Mouse (Mus musculus) lung, postnatal 0 days (tissue): ENCODE measurements at regions not wholly inside any gene's neighbourhood (a gene's known extent, or its start where the extent isn't known, plus 50 kb on each side); places are given as distances from the start of the nearest gene placed in this dataset.

Source experiments
- ATAC-seq: fragments of 200-750 bp; cut with Nextera tagmentation; 2 replicates; pipeline ENCODE4 v1.8.0; 2017; ENCODE audit warnings: moderate library complexity
- DNase-seq: peaks from one replicate; pipeline ENCODE4 v3.0.0-alpha.2; 2016; ENCODE audit warnings: low spot score
- H3K27ac ChIP-seq: fragments of 300-500 bp; sonication (generic); 2 replicates; pipeline ENCODE4 v1.5.1; 2014; ENCODE audit warnings: antibody characterized with exemption, mild to moderate bottlenecking, low read length, mixed read lengths
- H3K27me3 ChIP-seq: fragments of 300-500 bp; sonication (generic); replicated peaks from 2 replicates; pipeline ENCODE4 v1.6.1; 2014; ENCODE audit warnings: low read length, mixed read lengths; ENCODE audit not compliant: insufficient read depth
- H3K36me3 ChIP-seq: fragments of 300-500 bp; sonication (generic); 2 replicates; pipeline ENCODE4 v1.6.1; 2014; ENCODE audit warnings: low read length, mixed read lengths; ENCODE audit not compliant: insufficient read depth
- H3K4me1 ChIP-seq: fragments of 300-500 bp; sonication (generic); 2 replicates; pipeline ENCODE4 v1.6.1; 2014; ENCODE audit warnings: antibody characterized with exemption, low read depth, low read length, mixed read lengths; ENCODE audit not compliant: insufficient read depth
- H3K4me2 ChIP-seq: fragments of 300-500 bp; sonication (generic); replicated peaks from 2 replicates; pipeline ENCODE4 v1.6.1; 2014; ENCODE audit warnings: low read depth, mild to moderate bottlenecking, low read length, moderate library complexity, mixed read lengths
- H3K4me3 ChIP-seq: fragments of 300-500 bp; sonication (generic); 2 replicates; pipeline ENCODE4 v1.5.1; 2014; ENCODE audit warnings: low read depth, low read length
- H3K9ac ChIP-seq: fragments of 300-500 bp; sonication (generic); replicated peaks from 2 replicates; pipeline ENCODE4 v1.6.1; 2014; ENCODE audit warnings: low read depth, mild to moderate bottlenecking
- H3K9me3 ChIP-seq: fragments of 300-500 bp; sonication (generic); 2 replicates; pipeline ENCODE4 v1.6.1; 2016; ENCODE audit warnings: low read length, mixed read lengths
- CTCF ChIP-seq: IDR thresholded peaks from 2 replicates; pipeline ENCODE4 v1.5.1; 2016; ENCODE audit warnings: antibody characterized with exemption, mild to moderate bottlenecking
- EP300 ChIP-seq: IDR thresholded peaks from 2 replicates; pipeline ENCODE4 v1.6.1; 2016; ENCODE audit warnings: antibody characterized with exemption, mild to moderate bottlenecking, control low read depth
- WGBS: fragments of 180-500 bp; shearing (Covaris S2); extraction: QIAGEN DNeasy Blood & Tissue Kit; methylation state at CpG from one replicate; pipeline ENCODE4 v1.1.7; 2014; 5-methylcytosine and 5-hydroxymethylcytosine counted together

GRCm38 (mm10) chr13:83721563-83721962 is 217.7 kb downstream of the Mef2c start:
- H3K4me3 ChIP-seq = no peak overlapping the region
- no peak overlapping the region for H3K4me2 ChIP-seq
- H3K36me3 ChIP-seq = no peaks in the 10 kb centered on the region
- DNase-seq (no peak), ATAC-seq (no peak)
- H3K27ac ChIP-seq = no peak overlapping the region
- H3K4me1 ChIP-seq = no peaks in the 10 kb centered on the region
- no peak for TF ChIP-seq CTCF
- no peak for TF ChIP-seq EP300
- H3K9me3 ChIP-seq = no peaks in the 10 kb centered on the region
- WGBS = 1% methylated on average over 14 of the region's 14 CpGs
- peaks cover 87% of the 10 kb centered on the region for H3K27me3 ChIP-seq
- no peak overlapping the region for H3K9ac ChIP-seq

DNA sequence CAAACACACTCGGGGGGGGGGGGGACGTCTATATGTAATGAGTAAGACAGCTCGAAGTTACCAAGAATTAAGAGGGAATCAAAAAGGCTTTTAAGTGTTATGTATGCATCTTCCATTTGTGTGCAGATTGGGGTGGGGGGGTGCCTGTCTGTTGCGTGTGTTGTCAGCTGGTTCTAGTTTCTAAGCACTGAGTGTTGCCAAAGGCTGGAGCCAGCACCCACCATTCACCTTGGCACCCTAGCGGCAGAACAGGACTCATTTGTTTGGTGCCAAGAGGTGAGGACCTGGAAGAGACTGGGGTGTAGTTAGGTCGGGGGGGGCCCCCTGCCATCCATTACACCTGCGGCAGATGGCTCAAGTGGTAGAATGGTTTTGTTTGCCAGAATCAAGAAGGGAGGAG is 218.4 kb downstream of the Mef2c start:
- no peak overlapping the region for H3K9ac ChIP-seq
- peaks cover 88% of the 10 kb centered on the region for H3K27me3 ChIP-seq
- no peak overlapping the region for H3K4me2 ChIP-seq
- 4% methylated on average over 7 of the region's 7 CpGs for WGBS
- H3K4me3 ChIP-seq = no peak overlapping the region
- ATAC-seq = no peak
- TF ChIP-seq CTCF (no peak), EP300 (no peak)
- DNase-seq = no peak
- no peak overlapping the region for H3K27ac ChIP-seq
- no peaks in the 10 kb centered on the region for H3K9me3 ChIP-seq
- H3K36me3 ChIP-seq = no peaks in the 10 kb centered on the region
- no peaks in the 10 kb centered on the region for H3K4me1 ChIP-seq

GRCm38 (mm10) chr13:83722791-83723190 is 219.0 kb downstream of the Mef2c start:
- no peak for DNase-seq

DNA sequence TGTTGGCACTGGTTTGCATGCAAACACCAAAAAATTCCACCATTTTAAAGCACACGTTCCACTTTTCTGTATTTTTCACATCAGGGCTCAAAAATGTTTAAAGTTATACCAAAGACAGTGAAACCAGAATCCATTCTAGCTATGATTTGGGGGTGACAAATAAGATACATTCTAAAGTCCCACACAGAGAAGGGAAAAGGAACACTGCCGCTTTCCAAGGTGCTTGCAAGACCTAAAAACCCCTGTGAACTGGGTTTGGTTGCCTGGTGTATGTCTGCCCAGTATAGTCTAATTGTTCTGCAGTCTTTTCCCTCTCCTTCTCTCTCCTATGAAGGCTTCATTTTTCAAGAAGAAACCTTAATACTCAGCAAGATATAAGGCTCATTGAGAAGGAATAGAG is 219.6 kb downstream of the Mef2c start:
- Histone ChIP-seq H3K9me3 (no peaks in the 10 kb centered on the region), H3K4me2 (no peak overlapping the region), H3K27me3 (peaks cover 88% of the 10 kb centered on the region), H3K9ac (no peak overlapping the region), H3K36me3 (no peaks in the 10 kb centered on the region), H3K4me1 (no peaks in the 10 kb centered on the region), H3K4me3 (no peak overlapping the region), H3K27ac (no peak overlapping the region)
- ATAC-seq = no peak
- 15% methylated on average over 2 of the region's 2 CpGs for WGBS
- no peak for DNase-seq
- TF ChIP-seq EP300 = no peak
- TF ChIP-seq CTCF = no peak

More at GRCm38 (mm10) chr13:83722791-83723190, 219.0 kb downstream of the Mef2c start:
- Histone ChIP-seq H3K27me3 (peaks cover 88% of the 10 kb centered on the region), H3K36me3 (no peaks in the 10 kb centered on the region), H3K27ac (no peak overlapping the region), H3K4me3 (no peak overlapping the region), H3K4me2 (no peak overlapping the region), H3K4me1 (no peaks in the 10 kb centered on the region), H3K9ac (no peak overlapping the region), H3K9me3 (no peaks in the 10 kb centered on the region)
- no peak for ATAC-seq
- 5% methylated on average over 3 of the region's 3 CpGs for WGBS
- TF ChIP-seq CTCF (no peak), EP300 (no peak)

DNA sequence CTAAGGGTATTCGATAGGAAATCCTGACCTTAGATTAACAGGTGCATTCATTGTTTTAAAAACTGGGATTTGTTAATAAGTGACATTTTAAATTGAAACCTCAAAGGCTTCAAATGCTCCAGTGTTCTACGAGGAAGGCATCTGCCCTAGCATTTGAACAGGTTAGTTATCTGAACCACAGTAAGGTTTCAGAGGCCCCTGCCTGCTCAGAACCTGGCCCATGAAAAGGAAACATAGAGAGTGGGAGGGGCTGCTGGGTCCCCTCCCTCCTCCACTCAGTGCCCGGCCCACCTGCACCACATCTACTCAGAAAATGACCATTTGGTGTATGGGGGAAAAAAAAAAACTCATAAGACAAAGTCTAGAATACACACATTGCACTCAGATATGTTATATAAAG is 220.4 kb downstream of the Mef2c start:
- no peak for ATAC-seq
- 18% methylated on average over 3 of the region's 3 CpGs for WGBS
- no peak overlapping the region for H3K27ac ChIP-seq

DNA sequence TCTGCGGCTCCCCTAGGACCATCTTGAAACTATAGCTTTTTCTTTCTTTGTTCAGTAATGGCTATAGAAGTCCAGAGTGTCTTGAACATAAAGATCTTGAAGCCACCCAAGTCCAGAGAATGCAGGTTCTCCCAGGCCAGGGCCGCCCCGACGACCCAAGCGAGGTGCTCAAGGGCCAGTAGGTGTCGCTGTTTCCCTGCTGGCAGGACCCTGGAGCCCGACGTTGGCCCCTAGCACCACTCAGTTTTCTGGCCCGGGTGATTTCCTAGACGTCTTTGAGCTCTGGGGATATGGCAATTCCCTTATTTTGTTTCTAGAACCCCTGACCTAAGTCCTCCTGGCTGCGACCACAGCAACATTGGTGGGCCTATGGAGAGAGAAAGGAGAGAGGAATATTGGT is 221.2 kb downstream of the Mef2c start:
- Histone ChIP-seq H3K36me3 (no peaks in the 10 kb centered on the region), H3K27ac (no peak overlapping the region), H3K9ac (no peak overlapping the region), H3K9me3 (no peaks in the 10 kb centered on the region), H3K4me1 (0 out of 2 replicates have a peak, but pooled peaks cover 2% of the 10 kb centered on the region), H3K4me2 (no peak overlapping the region), H3K27me3 (peaks cover 87% of the 10 kb centered on the region), H3K4me3 (no peak overlapping the region)
- TF ChIP-seq CTCF (peak; percentile 75), EP300 (no peak)
- ATAC-seq (peak; percentile 53; the same call in 1 of the 2 replicates), DNase-seq (peak; percentile 21)
- WGBS = 2% methylated on average over 11 of the region's 11 CpGs

More for the DNA sequence above, 220.4 kb downstream of the Mef2c start:
- H3K9me3 ChIP-seq = no peaks in the 10 kb centered on the region
- H3K27me3 ChIP-seq = peaks cover 88% of the 10 kb centered on the region
- no peaks in the 10 kb centered on the region for H3K36me3 ChIP-seq
- H3K4me2 ChIP-seq = no peak overlapping the region
- no peaks in the 10 kb centered on the region for H3K4me1 ChIP-seq
- DNase-seq = no peak
- H3K4me3 ChIP-seq = no peak overlapping the region
- H3K9ac ChIP-seq = no peak overlapping the region
- TF ChIP-seq EP300 (no peak), CTCF (no peak)

- no peaks in the 10 kb centered on the region for H3K36me3 ChIP-seq
- no peaks in the 10 kb centered on the region for H3K9me3 ChIP-seq
- DNase-seq = no peak
- H3K27me3 ChIP-seq = peaks cover 92% of the 10 kb centered on the region
- H3K9ac ChIP-seq = no peak overlapping the region
- TF ChIP-seq CTCF = no peak
- no peak for TF ChIP-seq EP300
- 0 out of 2 replicates have a peak, but pooled peaks cover 2% of the 10 kb centered on the region for H3K4me1 ChIP-seq
- ATAC-seq = no peak
- no peak overlapping the region for H3K27ac ChIP-seq
- no peak overlapping the region for H3K4me3 ChIP-seq
- WGBS = 3% methylated on average over 13 of the region's 13 CpGs
- H3K4me2 ChIP-seq = no peak overlapping the region
Observed at GRCm38 (mm10) chr13:83725831-83726230, 222.0 kb downstream of the Mef2c start.
